33 mouse cellular contexts compared by ENCODE assay signal in the genomic region with DNA sequence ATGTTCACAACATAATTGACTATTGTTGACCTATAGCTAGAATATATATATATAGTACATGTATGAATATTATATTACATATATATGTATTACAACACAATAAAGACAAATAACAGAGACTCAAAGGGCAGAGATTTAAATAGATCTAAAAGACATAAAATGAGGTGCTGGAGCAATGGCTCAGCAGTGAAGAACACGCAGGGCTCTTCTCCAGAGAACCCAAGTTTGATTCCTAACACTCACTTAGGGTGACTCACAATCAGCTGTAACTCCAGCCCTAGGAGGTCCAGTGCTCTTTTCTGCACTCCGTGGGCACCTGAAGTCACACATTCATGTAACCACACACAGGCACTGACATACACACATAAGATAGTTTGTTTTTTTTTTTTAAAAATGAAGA. TPM values are rescaled to one million over a fixed set of nuclear protein-coding genes. Genes with fewer than 3 reads are reported as not detected.
"Had no signal": no experiment of that assay in that cellular context is flagged by ENCODE, and none has a peak within 500 bp of the region (broad histone marks: within the 10 kb centered on the region; RNA-seq: fewer than 3 reads in every experiment).

No protein-coding gene starts in this region.

- H3K4me2 ChIP-seq: limb, embryonic 12.5 days; limb, embryonic 13.5 days; limb, embryonic 15.5 days; liver, embryonic 11.5 days; liver, embryonic 13.5 days; liver, embryonic 15.5 days; lung, embryonic 14.5 days; lung, embryonic 15.5 days; midbrain, embryonic 11.5 days; midbrain, embryonic 12.5 days; midbrain, embryonic 13.5 days; midbrain, embryonic 15.5 days; neural tube, embryonic 12.5 days; neural tube, embryonic 13.5 days had no signal

- H3K27me3 ChIP-seq: limb, embryonic 12.5 days; limb, embryonic 13.5 days; limb, embryonic 15.5 days; liver, embryonic 13.5 days; liver, embryonic 15.5 days; lung, embryonic 15.5 days; megakaryocyte, embryonic 14.5 days; midbrain, embryonic 12.5 days; midbrain, embryonic 13.5 days; midbrain, embryonic 15.5 days; neural tube, embryonic 12.5 days; neural tube, embryonic 13.5 days had no signal

- H3K4me1 ChIP-seq: limb, embryonic 10.5 days; limb, embryonic 13.5 days; limb, embryonic 15.5 days; midbrain, embryonic 15.5 days had no signal

- DNase-seq: layer of hippocampus, postnatal 36 days; left cerebral cortex, postnatal 4 days; liver, embryonic 13.5 days; lung, adult 18-20 months; lung, adult 2 months; lung, embryonic 14.5 days; lung, postnatal 10 days; lung, postnatal 14 days; lung, postnatal 36 days; midbrain, embryonic 14.5 days had no signal

- H3K9ac ChIP-seq: limb, embryonic 12.5 days; limb, embryonic 13.5 days; limb, embryonic 15.5 days; liver, embryonic 13.5 days; liver, embryonic 14.5 days; liver, embryonic 15.5 days; lung, embryonic 14.5 days; lung, embryonic 15.5 days; midbrain, embryonic 12.5 days; midbrain, embryonic 13.5 days; midbrain, embryonic 15.5 days; neural tube, embryonic 12.5 days; neural tube, embryonic 13.5 days had no signal

- H3K4me3 ChIP-seq: left cerebral cortex, adult 2 months; limb, embryonic 10.5 days; limb, embryonic 12.5 days; limb, embryonic 13.5 days; limb, embryonic 15.5 days; liver, embryonic 13.5 days; liver, embryonic 15.5 days; lung, embryonic 15.5 days; megakaryocyte, embryonic 14.5 days; midbrain, embryonic 10.5 days; midbrain, embryonic 12.5 days; midbrain, embryonic 13.5 days; midbrain, embryonic 15.5 days; myocyte; neural tube, embryonic 12.5 days; neural tube, embryonic 13.5 days had no signal

- H3K36me3 ChIP-seq: limb, embryonic 10.5 days; limb, embryonic 12.5 days; liver, embryonic 15.5 days; lung, embryonic 15.5 days; midbrain, embryonic 10.5 days; midbrain, embryonic 12.5 days; midbrain, embryonic 13.5 days; midbrain, embryonic 15.5 days; neural tube, embryonic 12.5 days had no signal

- H3K27ac ChIP-seq: left cerebral cortex, adult 2 months; limb, embryonic 10.5 days; limb, embryonic 12.5 days; limb, embryonic 13.5 days; limb, embryonic 15.5 days; liver, embryonic 13.5 days; liver, embryonic 14.5 days; lung, embryonic 15.5 days; macrophage; midbrain, embryonic 10.5 days; midbrain, embryonic 12.5 days; midbrain, embryonic 13.5 days; midbrain, embryonic 15.5 days; neural tube, embryonic 12.5 days; neural tube, embryonic 13.5 days had no signal

- ATAC-seq: midbrain, embryonic 13.5 days; midbrain, embryonic 15.5 days; midbrain, embryonic 16.5 days had no signal

- H3K9me3 ChIP-seq: limb, embryonic 10.5 days; limb, embryonic 12.5 days; limb, embryonic 13.5 days; limb, embryonic 15.5 days; liver, embryonic 13.5 days; liver, embryonic 15.5 days; lung, embryonic 15.5 days; megakaryocyte, embryonic 14.5 days; midbrain, embryonic 10.5 days; midbrain, embryonic 12.5 days; midbrain, embryonic 13.5 days; midbrain, embryonic 15.5 days; neural tube, embryonic 12.5 days; neural tube, embryonic 13.5 days had no signal

RNA-seq across cellular contexts. Expression of a gene that starts 12.3 kb away (rescaled TPM):
- total RNA-seq: megakaryocyte, adult 5-6 weeks; megakaryocyte-erythroid progenitor cell, adult 5-6 weeks; monocyte, adult 5-6 weeks had no signal
- polyA plus RNA-seq: macrophage had no signal
